8 mouse cellular contexts compared by ENCODE assay signal in the genomic region with DNA sequence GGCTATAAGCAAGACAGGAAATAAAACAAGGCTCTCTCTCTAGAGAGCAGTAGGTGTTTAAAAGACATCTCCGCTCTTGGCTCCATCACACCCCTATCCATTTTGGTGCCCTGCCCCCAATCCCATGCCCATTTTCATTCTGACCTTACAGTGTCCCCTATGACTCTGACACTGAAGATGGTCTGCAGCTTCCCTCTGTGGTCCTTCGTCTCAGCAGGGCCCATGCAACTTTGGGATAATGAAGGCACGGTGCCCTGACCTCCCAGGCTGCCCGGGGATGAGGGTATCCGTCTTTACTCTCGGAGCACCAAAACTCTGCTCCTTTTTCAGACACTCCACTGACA. TPM values are rescaled to one million over a fixed set of nuclear protein-coding genes. Genes with fewer than 3 reads are reported as not detected.
DNase-seq lines count a peak whose midpoint lies in the region; ATAC-seq lines count a peak whose summit lies in the region.

No protein-coding gene starts in this region.

- ATAC-seq in lung, embryonic 16.5 days (ENCODE audit: low read depth) = no peak
- no peak for ATAC-seq in intestine, embryonic 15.5 days
- no peak for ATAC-seq in neural tube, embryonic 15.5 days (ENCODE audit: low FRiP score)

- no peaks in the 10 kb centered on the region for H3K36me3 ChIP-seq in lung, embryonic 16.5 days (ENCODE audit: control insufficient read depth, insufficient read depth, low read length)
- no peaks in the 10 kb centered on the region for H3K36me3 ChIP-seq in intestine, embryonic 15.5 days
- no peaks in the 10 kb centered on the region for H3K36me3 ChIP-seq in neural tube, embryonic 15.5 days

- WGBS in lung, embryonic 16.5 days = 80% methylated on average over 6 of the region's 6 CpGs
- WGBS in intestine, embryonic 15.5 days = 84% methylated on average over 6 of the region's 6 CpGs
- 84% methylated on average over 6 of the region's 6 CpGs for WGBS in neural tube, embryonic 15.5 days

- no peak overlapping the region for H3K9ac ChIP-seq in lung, embryonic 16.5 days (ENCODE audit: low read length)
- H3K9ac ChIP-seq in intestine, embryonic 15.5 days = 0 out of 2 replicates have a peak overlapping the region, but pooled peaks have one; percentile 18
- H3K9ac ChIP-seq in neural tube, embryonic 15.5 days (replicated peaks) = no peak overlapping the region

- H3K4me3 ChIP-seq in lung, embryonic 16.5 days (ENCODE audit: low read length) = no peak overlapping the region
- no peak overlapping the region for H3K4me3 ChIP-seq in intestine, embryonic 15.5 days (replicated peaks)
- H3K4me3 ChIP-seq in neural tube, embryonic 15.5 days (replicated peaks) = no peak overlapping the region

- peak overlapping the region; percentile 99 for H3K27ac ChIP-seq in lung, embryonic 16.5 days (ENCODE audit: low read length)
- H3K27ac ChIP-seq in intestine, embryonic 15.5 days = peak overlapping the region; percentile 96
- H3K27ac ChIP-seq in neural tube, embryonic 15.5 days (replicated peaks) = peak overlapping the region; percentile 91

- no peaks in the 10 kb centered on the region for H3K9me3 ChIP-seq in lung, embryonic 16.5 days (ENCODE audit: control insufficient read depth, low read length)
- no peaks in the 10 kb centered on the region for H3K9me3 ChIP-seq in intestine, embryonic 15.5 days
- no peaks in the 10 kb centered on the region for H3K9me3 ChIP-seq in neural tube, embryonic 15.5 days (replicated peaks)

- peaks cover 34% of the 10 kb centered on the region for H3K4me1 ChIP-seq in lung, embryonic 16.5 days (replicated peaks; ENCODE audit: control insufficient read depth, insufficient read depth, low read length)
- peaks cover 26% of the 10 kb centered on the region for H3K4me1 ChIP-seq in intestine, embryonic 15.5 days (replicated peaks)
- H3K4me1 ChIP-seq in neural tube, embryonic 15.5 days = peaks cover 19% of the 10 kb centered on the region

- DNase-seq in cerebellum, adult 9-10 months = peak; percentile 52
- DNase-seq in cerebellum, postnatal 4 days (ENCODE audit: low spot score in 2 of 2) = no peak
- DNase-seq in lung, postnatal 36 days = no peak
- no peak for DNase-seq in yolk sac, embryonic 10.5 days (ENCODE audit: low spot score)
- DNase-seq in urinary bladder, postnatal 36 days (ENCODE audit: low spot score in 2 of 2) = no peak

- H3K4me2 ChIP-seq in lung, embryonic 16.5 days (ENCODE audit: low read depth, low read length) = peak overlapping the region; percentile 78; the same call in 1 of the 2 replicates
- peak overlapping the region; percentile 81; the same call in 1 of the 2 replicates for H3K4me2 ChIP-seq in intestine, embryonic 15.5 days (replicated peaks)
- no peak overlapping the region for H3K4me2 ChIP-seq in neural tube, embryonic 15.5 days

- no peaks in the 10 kb centered on the region for H3K27me3 ChIP-seq in lung, embryonic 16.5 days (ENCODE audit: control insufficient read depth, insufficient read depth, low read depth, low read length)
- H3K27me3 ChIP-seq in intestine, embryonic 15.5 days (replicated peaks) = no peaks in the 10 kb centered on the region
- H3K27me3 ChIP-seq in neural tube, embryonic 15.5 days (replicated peaks) = no peaks in the 10 kb centered on the region

RNA-seq across cellular contexts. Expression of a gene that starts 0.7 kb away (rescaled TPM):
- polyA plus RNA-seq in lung, embryonic 16.5 days (2015; fragmentation: Nextera tagmentation; extraction: Ambion mirVana) = 38.3 and 39.6 TPM in 2 replicates
- 22.2 and 24.0 TPM in 2 replicates for polyA plus RNA-seq in intestine, embryonic 15.5 days (2015; fragmentation: Nextera tagmentation; extraction: Ambion mirVana)
- 3.3 and 6.4 TPM in 2 replicates for polyA plus RNA-seq in neural tube, embryonic 15.5 days (2015; fragmentation: Nextera tagmentation; extraction: Ambion mirVana)

RNA-seq across cellular contexts. Expression of a gene that starts 54.7 kb away (rescaled TPM):
- polyA plus RNA-seq in lung, embryonic 16.5 days (2015; fragmentation: Nextera tagmentation; extraction: Ambion mirVana) = 14.9 and 15.1 TPM in 2 replicates
- 17.0 and 18.2 TPM in 2 replicates for polyA plus RNA-seq in intestine, embryonic 15.5 days (2015; fragmentation: Nextera tagmentation; extraction: Ambion mirVana)
- polyA plus RNA-seq in neural tube, embryonic 15.5 days (2015; fragmentation: Nextera tagmentation; extraction: Ambion mirVana) = 7.7 and 9.8 TPM in 2 replicates
